Mouse (Mus musculus) liver, adult 2 months (tissue): ENCODE measurements around the gene Fam187a. TPM values are rescaled to one million over a fixed set of nuclear protein-coding genes. Genes with fewer than 3 reads are reported as not detected.

Source experiments
- DNase-seq: peaks from one replicate; pipeline ENCODE4 v3.0.0-alpha.2; 2011; ENCODE audit warnings: low read depth, low spot score; ENCODE audit errors: extremely low read depth
- H3K27ac ChIP-seq: fragments of 200-500 bp; replicated peaks from 2 replicates; pipeline ENCODE4 v1.5.1; 2012; ENCODE audit warnings: low read depth, mild to moderate bottlenecking, control low read depth, inconsistent platforms, low read length; ENCODE audit not compliant: insufficient read depth
- H3K27me3 ChIP-seq: fragments of 200-500 bp; 2 replicates; pipeline ENCODE4 v1.6.1; 2012; ENCODE audit warnings: mild to moderate bottlenecking, moderate library complexity, low read length, inconsistent platforms; ENCODE audit not compliant: control insufficient read depth, insufficient read depth
- H3K36me3 ChIP-seq: fragments of 200-500 bp; 2 replicates; pipeline ENCODE4 v1.6.1; 2012; ENCODE audit warnings: low read length, inconsistent platforms; ENCODE audit not compliant: control insufficient read depth, insufficient read depth
- H3K4me1 ChIP-seq: fragments of 200-500 bp; 2 replicates; pipeline ENCODE4 v1.6.1; 2011; ENCODE audit warnings: low read length; ENCODE audit not compliant: control insufficient read depth, insufficient read depth
- H3K4me3 ChIP-seq: fragments of 200-500 bp; 2 replicates; pipeline ENCODE4 v1.5.1; 2011; ENCODE audit warnings: low read depth, mild to moderate bottlenecking, control low read depth, low read length, moderate library complexity; ENCODE audit not compliant: insufficient read depth
- H3K79me2 ChIP-seq: fragments of 200-500 bp; 2 replicates; pipeline ENCODE4 v1.6.1; 2012; ENCODE audit warnings: inconsistent platforms, mild to moderate bottlenecking, low read length, moderate library complexity; ENCODE audit not compliant: control insufficient read depth, insufficient read depth
- H3K9ac ChIP-seq: fragments of 200-500 bp; 2 replicates; pipeline ENCODE4 v1.6.1; 2012; ENCODE audit warnings: low read depth, mild to moderate bottlenecking, control low read depth, inconsistent platforms, low read length
- CTCF ChIP-seq: fragments of 200-500 bp; IDR thresholded peaks from 2 replicates; pipeline ENCODE4 v1.5.1; 2011; ENCODE audit warnings: low read depth, low read length, control low read depth
- POLR2A ChIP-seq: fragments of 200-500 bp; IDR thresholded peaks from 2 replicates; pipeline ENCODE4 v1.6.1; 2011; ENCODE audit warnings: low read length, control low read depth; ENCODE audit not compliant: insufficient read depth; ENCODE audit errors: extremely low read depth
- WGBS: fragments of 180-500 bp; shearing (Covaris S2); methylation state at CpG from one replicate; pipeline ENCODE4 v1.1.7; 2018; 5-methylcytosine and 5-hydroxymethylcytosine counted together
- polyA plus RNA-seq: library from polyadenylated mRNA; depleted of rRNA; stranded (reverse); fragments of >200 nt; gene quantifications from 2 replicates; pipeline ENCODE4 v1.2.3, GENCODE M21; 2012; rRNA removed
- total RNA-seq: library from RNA; depleted of rRNA; stranded (reverse); fragments of >200 nt; gene quantifications from 2 replicates; pipeline ENCODE4 v1.2.3, GENCODE M21; 2014; rRNA removed

The Fam187a gene
- total and polyA plus RNA-seq, 2 experiments = not detected

DNA sequence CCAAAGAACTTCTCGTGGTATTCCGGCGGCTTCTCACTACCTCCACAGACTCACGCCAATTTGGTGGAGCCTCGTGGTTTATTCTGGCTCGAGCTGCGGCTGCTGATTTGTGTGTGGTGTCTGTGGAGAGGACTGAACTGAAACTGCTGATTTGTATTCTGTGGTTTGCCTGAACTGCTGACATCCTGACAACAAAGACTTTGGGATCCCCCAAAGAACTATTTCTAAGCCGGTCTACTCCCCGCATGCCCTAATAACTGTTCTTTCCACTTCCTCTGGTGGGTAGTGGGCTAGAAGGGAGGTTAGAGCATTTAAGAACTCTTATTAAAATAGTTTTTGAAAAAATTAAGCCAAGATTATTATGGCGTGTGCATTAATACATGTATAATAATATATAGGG, 45.7 kb downstream of the Fam187a start:
- no peak overlapping the region for H3K27ac ChIP-seq
- no peak overlapping the region for H3K4me3 ChIP-seq
- H3K9ac ChIP-seq = no peak overlapping the region
- 89% methylated on average over 10 of the region's 10 CpGs for WGBS
- H3K79me2 ChIP-seq = no peaks in the 10 kb centered on the region
- no peak for DNase-seq
- H3K36me3 ChIP-seq = no peaks in the 10 kb centered on the region
- TF ChIP-seq POLR2A (no peak), CTCF (no peak)
- H3K4me1 ChIP-seq = no peaks in the 10 kb centered on the region
- H3K27me3 ChIP-seq = 0 out of 2 replicates have a peak, but pooled peaks cover 2% of the 10 kb centered on the region

DNA sequence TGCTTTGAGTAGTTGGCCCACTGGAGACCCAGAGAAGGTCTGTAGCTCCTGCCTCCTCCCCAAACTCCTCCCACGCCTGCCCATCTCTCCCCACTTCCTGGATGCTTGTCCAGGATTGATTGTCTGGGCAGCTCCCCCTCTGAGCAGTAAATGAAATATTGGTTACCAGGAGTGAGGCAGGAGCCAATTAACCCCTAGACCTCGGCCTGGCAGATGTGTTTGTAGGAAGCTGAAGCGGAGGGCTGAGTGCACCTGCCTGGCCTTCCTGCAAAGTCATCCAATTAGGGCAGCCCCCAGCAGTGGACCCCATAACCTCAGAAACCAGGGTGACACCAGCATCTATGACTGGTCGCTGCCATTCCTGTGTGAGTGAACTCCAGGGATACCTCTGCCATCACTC, 51.3 kb downstream of the Fam187a start:
- H3K27ac ChIP-seq = no peak overlapping the region
- TF ChIP-seq POLR2A (no peak), CTCF (no peak)
- H3K27me3 ChIP-seq = 0 out of 2 replicates have a peak, but pooled peaks cover 7% of the 10 kb centered on the region
- H3K4me1 ChIP-seq = no peaks in the 10 kb centered on the region
- H3K4me3 ChIP-seq = no peak overlapping the region
- 58% methylated on average over 4 of the region's 4 CpGs for WGBS
- H3K79me2 ChIP-seq = no peaks in the 10 kb centered on the region
- no peak overlapping the region for H3K9ac ChIP-seq
- H3K36me3 ChIP-seq = no peaks in the 10 kb centered on the region
- DNase-seq = no peak

Other genes starting within 250 kb of the Fam187a start
- not detected in 2 replicates for gene Meioc, start 221.5 kb upstream of the Fam187a start, total RNA-seq
- not detected in 2 replicates for gene Meioc, start 221.5 kb upstream of the Fam187a start, polyA plus RNA-seq
- gene Ccdc43, start 187.4 kb upstream of the Fam187a start, total RNA-seq = 11.5 and 11.8 TPM in 2 replicates
- 5.7 and 6.2 TPM in 2 replicates for gene Ccdc43, start 187.4 kb upstream of the Fam187a start, polyA plus RNA-seq
- gene Adam11, start 123.7 kb upstream of the Fam187a start, total RNA-seq = 2.1 and 3.4 TPM in 2 replicates
- 4.3 and 8.7 TPM in 2 replicates for gene Adam11, start 123.7 kb upstream of the Fam187a start, polyA plus RNA-seq
- gene Gjc1, start 65.5 kb upstream of the Fam187a start, total RNA-seq = 0.46 and 0.47 TPM in 2 replicates
- 0.11 and 0.26 TPM in 2 replicates for gene Gjc1, start 65.5 kb upstream of the Fam187a start, polyA plus RNA-seq
- not detected in 2 replicates for gene Higd1b, start 49.3 kb upstream of the Fam187a start, total RNA-seq
- gene Higd1b, start 49.3 kb upstream of the Fam187a start, polyA plus RNA-seq = not detected in 2 replicates
- gene Eftud2, start 4.2 kb upstream of the Fam187a start, total RNA-seq = 16.2 and 24.1 TPM in 2 replicates
- gene Eftud2, start 4.2 kb upstream of the Fam187a start, polyA plus RNA-seq = 41.5 and 53.3 TPM in 2 replicates
- gene Ccdc103, start 4.0 kb upstream of the Fam187a start, total RNA-seq = 0.09 TPM in 1 of 2 replicates, not detected in the other
- gene Ccdc103, start 4.0 kb upstream of the Fam187a start, polyA plus RNA-seq = 0.06 TPM in 1 of 2 replicates, not detected in the other
- gene Gfap, start 15.7 kb downstream of the Fam187a start, total RNA-seq = 0.18 and 0.20 TPM in 2 replicates
- 0.29 and 0.35 TPM in 2 replicates for gene Gfap, start 15.7 kb downstream of the Fam187a start, polyA plus RNA-seq
- gene Kif18b, start 40.0 kb downstream of the Fam187a start, total RNA-seq = 0.09 and 0.27 TPM in 2 replicates
- 0.05 and 0.12 TPM in 2 replicates for gene Kif18b, start 40.0 kb downstream of the Fam187a start, polyA plus RNA-seq
- 0.27 TPM in 1 of 2 replicates, not detected in the other for gene C1ql1, start 61.5 kb downstream of the Fam187a start, total RNA-seq
- not detected in 2 replicates for gene C1ql1, start 61.5 kb downstream of the Fam187a start, polyA plus RNA-seq
- gene Nmt1, start 143.0 kb downstream of the Fam187a start, total RNA-seq = 16.8 and 23.9 TPM in 2 replicates
- gene Nmt1, start 143.0 kb downstream of the Fam187a start, polyA plus RNA-seq = 34.1 and 34.3 TPM in 2 replicates
- gene Dcakd, start 143.2 kb downstream of the Fam187a start, total RNA-seq = 23.9 and 30.9 TPM in 2 replicates
- 45.8 and 46.3 TPM in 2 replicates for gene Dcakd, start 143.2 kb downstream of the Fam187a start, polyA plus RNA-seq
- gene Plcd3, start 216.5 kb downstream of the Fam187a start, total RNA-seq = 0.54 and 1.0 TPM in 2 replicates
- gene Plcd3, start 216.5 kb downstream of the Fam187a start, polyA plus RNA-seq = 0.31 and 2.0 TPM in 2 replicates
- 56.3 and 64.4 TPM in 2 replicates for gene Acbd4, start 216.5 kb downstream of the Fam187a start, total RNA-seq
- gene Acbd4, start 216.5 kb downstream of the Fam187a start, polyA plus RNA-seq = 66.6 and 83.9 TPM in 2 replicates
- gene Hexim1, start 231.1 kb downstream of the Fam187a start, total RNA-seq = 10.2 and 10.5 TPM in 2 replicates
- 12.1 and 13.5 TPM in 2 replicates for gene Hexim1, start 231.1 kb downstream of the Fam187a start, polyA plus RNA-seq
- gene Hexim2, start 247.3 kb downstream of the Fam187a start, total RNA-seq = 1.3 and 1.8 TPM in 2 replicates
- 1.6 and 1.9 TPM in 2 replicates for gene Hexim2, start 247.3 kb downstream of the Fam187a start, polyA plus RNA-seq